Mouse (Mus musculus): ENCODE results near the gene Gstt3. TPM values are rescaled to one million over a fixed set of nuclear protein-coding genes. Genes with fewer than 3 reads are reported as not detected.
"Not testable (repeated sequence)": the region's sequence is repeated elsewhere in the genome, so short reads cannot be mapped to it uniquely, and the experiment has no call there.

Gene Gstt3
- polyA plus RNA-seq, 1 experiment = 1.6 TPM

- H3K4me1 ChIP-seq = peaks cover 18% of the 10 kb centered on the region
- TF ChIP-seq GATA1 (IDR thresholded peaks at IDR 0.05; ENCODE audit: borderline replicate concordance, low read length) (no peak), FLI1 (IDR thresholded peaks at IDR 0.05; ENCODE audit: low read length) (no peak)
- H3K9me3 ChIP-seq = no peaks in the 10 kb centered on the region
- peaks cover 31% of the 10 kb centered on the region for H3K27me3 ChIP-seq (replicated peaks)
- H3K4me3 ChIP-seq (replicated peaks) = no peak overlapping the region
- no peaks in the 10 kb centered on the region for H3K36me3 ChIP-seq (replicated peaks; ENCODE audit: low read length)
These were observed 7.1 kb upstream of the Gstt3 start for GRCm38 (mm10) chr10:75788277-75788676.

- H3K4me3 ChIP-seq (replicated peaks) = no peak overlapping the region
- H3K27me3 ChIP-seq (replicated peaks) = peaks cover 32% of the 10 kb centered on the region
- H3K4me1 ChIP-seq = peaks cover 13% of the 10 kb centered on the region
- no peaks in the 10 kb centered on the region for H3K9me3 ChIP-seq
- H3K36me3 ChIP-seq (replicated peaks; ENCODE audit: low read length) = no peaks in the 10 kb centered on the region
- no peak for TF ChIP-seq GATA1 (IDR thresholded peaks at IDR 0.05; ENCODE audit: borderline replicate concordance, low read length)
- TF ChIP-seq FLI1 (IDR thresholded peaks at IDR 0.05; ENCODE audit: low read length) = no peak
These were observed 4.2 kb upstream of the Gstt3 start for GRCm38 (mm10) chr10:75785442-75785841.

- peak overlapping the region; percentile 50 for H3K4me3 ChIP-seq (replicated peaks)
- peaks cover 48% of the 10 kb centered on the region for H3K27me3 ChIP-seq (replicated peaks)
- H3K9me3 ChIP-seq = no peaks in the 10 kb centered on the region
- peaks cover 21% of the 10 kb centered on the region for H3K4me1 ChIP-seq
- no peaks in the 10 kb centered on the region for H3K36me3 ChIP-seq (replicated peaks; ENCODE audit: low read length)
- TF ChIP-seq FLI1 (IDR thresholded peaks at IDR 0.05; ENCODE audit: low read length) (no peak), GATA1 (IDR thresholded peaks at IDR 0.05; ENCODE audit: borderline replicate concordance, low read length) (no peak)
These were observed 1.7 kb downstream of the Gstt3 start for GRCm38 (mm10) chr10:75779206-75780174.

- Histone ChIP-seq H3K4me3 (replicated peaks) (no peak overlapping the region), H3K27me3 (replicated peaks) (peaks cover 37% of the 10 kb centered on the region), H3K36me3 (replicated peaks; ENCODE audit: low read length) (no peaks in the 10 kb centered on the region), H3K4me1 (peaks cover 28% of the 10 kb centered on the region), H3K9me3 (no peaks in the 10 kb centered on the region)
- no peak for TF ChIP-seq GATA1 (IDR thresholded peaks at IDR 0.05; ENCODE audit: borderline replicate concordance, low read length)
- no peak for TF ChIP-seq FLI1 (IDR thresholded peaks at IDR 0.05; ENCODE audit: low read length)
These were observed 3.3 kb downstream of the Gstt3 start for GRCm38 (mm10) chr10:75777885-75778284.

- no peaks in the 10 kb centered on the region for H3K36me3 ChIP-seq (replicated peaks; ENCODE audit: low read length)
- no peaks in the 10 kb centered on the region for H3K9me3 ChIP-seq
- H3K4me1 ChIP-seq = peaks cover 36% of the 10 kb centered on the region
- no peak overlapping the region for H3K4me3 ChIP-seq (replicated peaks)
- TF ChIP-seq FLI1 (IDR thresholded peaks at IDR 0.05; ENCODE audit: low read length) (no peak), GATA1 (IDR thresholded peaks at IDR 0.05; ENCODE audit: borderline replicate concordance, low read length) (no peak)
- H3K27me3 ChIP-seq (replicated peaks) = peaks cover 35% of the 10 kb centered on the region
These were observed 4.7 kb downstream of the Gstt3 start for GRCm38 (mm10) chr10:75776562-75776961.

- TF ChIP-seq GATA1 (IDR thresholded peaks at IDR 0.05; ENCODE audit: borderline replicate concordance, low read length) = no peak
- no peak for TF ChIP-seq FLI1 (IDR thresholded peaks at IDR 0.05; ENCODE audit: low read length)
- H3K27me3 ChIP-seq (replicated peaks) = peaks cover 26% of the 10 kb centered on the region
- H3K4me1 ChIP-seq = peaks cover 18% of the 10 kb centered on the region
- H3K36me3 ChIP-seq (replicated peaks; ENCODE audit: low read length) = no peaks in the 10 kb centered on the region
- no peak overlapping the region for H3K4me3 ChIP-seq (replicated peaks)
- H3K9me3 ChIP-seq = no peaks in the 10 kb centered on the region
These were observed 6.6 kb downstream of the Gstt3 start for GRCm38 (mm10) chr10:75774587-75774986.

GRCm38 (mm10) chr10:75774102-75774501 lies 7.1 kb downstream of the Gstt3 start:
- TF ChIP-seq FLI1 (IDR thresholded peaks at IDR 0.05; ENCODE audit: low read length) = no peak
- TF ChIP-seq GATA1 (IDR thresholded peaks at IDR 0.05; ENCODE audit: borderline replicate concordance, low read length) = no peak
- no peaks in the 10 kb centered on the region for H3K36me3 ChIP-seq (replicated peaks; ENCODE audit: low read length)
- H3K27me3 ChIP-seq (replicated peaks) = peaks cover 21% of the 10 kb centered on the region
- H3K9me3 ChIP-seq = no peaks in the 10 kb centered on the region
- H3K4me3 ChIP-seq (replicated peaks) = no peak overlapping the region
- peaks cover 16% of the 10 kb centered on the region for H3K4me1 ChIP-seq

- H3K4me3 ChIP-seq (replicated peaks) = peak within 1 kb of the TSS; percentile 94
- H3K36me3 ChIP-seq (replicated peaks; ENCODE audit: low read length) = no peaks in the 10 kb centered on the region
- peaks cover 19% of the 10 kb centered on the region for H3K27me3 ChIP-seq (replicated peaks)
- peaks cover 16% of the 10 kb centered on the region for H3K4me1 ChIP-seq
- no peaks in the 10 kb centered on the region for H3K9me3 ChIP-seq
- TF ChIP-seq GATA1 (IDR thresholded peaks at IDR 0.05; ENCODE audit: borderline replicate concordance, low read length) = no peak
- no peak for TF ChIP-seq FLI1 (IDR thresholded peaks at IDR 0.05; ENCODE audit: low read length)
These were observed 8.2 kb downstream of the Gstt3 start, which contains the start of gene Ddt for GRCm38 (mm10) chr10:75772795-75773664. Ddt (minus strand) TSS chr10:75773414.

GRCm38 (mm10) chr10:75767756-75768155 lies 13.5 kb downstream of the Gstt3 start:
- H3K36me3 ChIP-seq (replicated peaks; ENCODE audit: low read length); H3K4me3 ChIP-seq (replicated peaks): not testable (repeated sequence)
- H3K4me1 ChIP-seq = peaks cover 31% of the 10 kb centered on the region

More at GRCm38 (mm10) chr10:75767756-75768155, 13.5 kb downstream of the Gstt3 start:
- not testable (repeated sequence) for H3K27me3 ChIP-seq (replicated peaks); H3K9me3 ChIP-seq

All from megakaryocyte, embryonic 14.5 days (primary cell).